Mouse (Mus musculus) liver, postnatal 0 days (tissue): Measurements from ENCODE around the gene Stk39. TPM values are rescaled to one million over a fixed set of nuclear protein-coding genes. Genes with fewer than 3 reads are reported as not detected.
A peak's percentile ranks its signal among the peaks of the same experiment; 100 is the strongest.

ENCODE experiments used
- ATAC-seq: fragments of 200-750 bp; cut with Nextera tagmentation; 2 replicates; pipeline ENCODE4 v1.8.0; 2017; ENCODE audit warnings: mild to moderate bottlenecking, moderate library complexity
- DNase-seq: peaks from one replicate; pipeline ENCODE4 v3.0.0-alpha.2; 2016
- H3K27ac ChIP-seq: fragments of 300-500 bp; sonication (generic); 2 replicates; pipeline ENCODE4 v1.5.1; 2014; ENCODE audit warnings: antibody characterized with exemption, moderate library complexity, mild to moderate bottlenecking, low read depth
- H3K27me3 ChIP-seq: fragments of 300-500 bp; sonication (generic); 2 replicates; pipeline ENCODE4 v1.6.1; 2014; ENCODE audit warnings: low read length, control low read depth, mixed read lengths; ENCODE audit not compliant: insufficient read depth
- H3K36me3 ChIP-seq: fragments of 300-500 bp; sonication (generic); replicated peaks from 2 replicates; pipeline ENCODE4 v1.6.1; 2014; ENCODE audit warnings: mild to moderate bottlenecking, control low read depth, low read length, moderate library complexity, mixed read lengths; ENCODE audit not compliant: insufficient read depth
- H3K4me1 ChIP-seq: fragments of 300-500 bp; sonication (generic); 2 replicates; pipeline ENCODE4 v1.6.1; 2014; ENCODE audit warnings: antibody characterized with exemption, mild to moderate bottlenecking, control low read depth; ENCODE audit not compliant: insufficient read depth
- H3K4me2 ChIP-seq: fragments of 300-500 bp; sonication (generic); 2 replicates; pipeline ENCODE4 v1.6.1; 2014; ENCODE audit warnings: low read depth, mild to moderate bottlenecking, low read length, moderate library complexity, mixed read lengths
- H3K4me3 ChIP-seq: fragments of 300-500 bp; sonication (generic); 2 replicates; pipeline ENCODE4 v1.5.1; 2014; ENCODE audit warnings: low read depth, low read length
- H3K9ac ChIP-seq: fragments of 300-500 bp; sonication (generic); replicated peaks from 2 replicates; pipeline ENCODE4 v1.6.1; 2014; ENCODE audit warnings: mild to moderate bottlenecking, moderate library complexity
- H3K9me3 ChIP-seq: fragments of 300-500 bp; sonication (generic); 2 replicates; pipeline ENCODE4 v1.6.1; 2016; ENCODE audit warnings: mild to moderate bottlenecking, control low read depth, low read length, mixed read lengths
- CTCF ChIP-seq: sonication (generic); IDR thresholded peaks from 2 replicates; pipeline ENCODE4 v1.5.1; 2016; ENCODE audit warnings: antibody characterized with exemption, low read depth
- EP300 ChIP-seq: IDR thresholded peaks from 2 replicates; pipeline ENCODE4 v1.6.1; 2016; ENCODE audit warnings: antibody characterized with exemption, low read depth, mild to moderate bottlenecking
- WGBS: fragments of 180-500 bp; shearing (Covaris S2); extraction: QIAGEN DNeasy Blood & Tissue Kit; methylation state at CpG from one replicate; pipeline ENCODE4 v1.1.7; 2014; ENCODE audit not compliant: insufficient replicate concordance; 5-methylcytosine and 5-hydroxymethylcytosine counted together
- polyA plus RNA-seq: library from polyadenylated mRNA; unstranded; fragments of >200 nt; fragmentation: Nextera tagmentation; extraction: Ambion mirVana; gene quantifications from 2 replicates; pipeline ENCODE4 v1.2.1, GENCODE M21; 2015

The Stk39 gene
- polyA plus RNA-seq, result 1.7 and 2.5 TPM in 2 replicates

DNA sequence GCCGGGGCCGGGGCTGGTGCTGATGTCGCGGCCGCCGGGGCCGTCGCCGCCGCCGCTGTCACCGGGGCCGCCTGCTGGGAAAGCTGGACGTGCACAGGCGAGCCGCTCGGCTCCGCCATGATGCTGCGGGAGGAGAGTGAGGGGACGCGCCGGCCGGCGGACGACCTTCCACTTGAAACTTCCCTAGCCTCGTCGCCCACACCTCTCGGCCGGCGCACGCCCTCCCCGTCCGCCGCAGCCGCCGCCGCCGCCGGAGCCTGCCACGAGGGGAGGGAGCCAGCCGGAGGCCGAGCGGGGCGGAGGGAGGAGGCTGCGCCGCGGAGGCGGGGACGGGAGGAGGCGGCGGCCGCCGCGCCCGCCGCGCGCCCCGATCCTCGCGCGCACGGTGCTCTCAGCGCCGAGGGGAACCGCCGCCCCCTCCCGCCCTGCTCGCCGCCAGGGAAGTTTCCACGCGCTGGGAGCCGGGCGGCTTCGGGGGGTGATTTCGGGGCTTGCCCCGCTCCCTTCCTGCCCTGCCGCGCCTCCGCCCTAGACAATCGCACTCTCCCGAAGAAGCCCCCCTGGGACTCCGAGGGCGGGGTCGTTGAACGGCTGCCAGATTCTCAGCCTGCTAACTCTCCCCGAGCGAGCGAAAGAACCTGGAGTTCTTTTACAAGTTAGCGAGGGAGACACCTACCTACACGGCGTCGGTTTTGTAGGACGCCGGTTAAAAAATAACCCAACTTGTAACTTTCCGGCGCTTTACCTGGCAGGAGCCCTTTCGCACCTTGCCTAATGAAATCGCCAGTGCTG is at the start of gene Stk39:
TSS of gene Stk39 (minus strand) at position 510 of the 792 bp plus-strand sequence.
- TF ChIP-seq EP300, result no peak
- no peak for TF ChIP-seq CTCF
- H3K9ac ChIP-seq, result peak within 1 kb of the TSS; percentile 60
- peak within 1 kb of the TSS; percentile 61 for H3K4me3 ChIP-seq
- no peaks in the 10 kb centered on the region for H3K36me3 ChIP-seq
- 1% methylated on average over 50 of the region's 99 CpGs for whole genome bisulfite sequencing
- H3K9me3 ChIP-seq, result no peaks in the 10 kb centered on the region
- H3K4me2 ChIP-seq, result peak within 1 kb of the TSS; percentile 91
- H3K4me1 ChIP-seq, result peaks cover 7% of the 10 kb centered on the region
- DNase-seq (peak; percentile 70), ATAC-seq (peak; percentile 82)
- H3K27me3 ChIP-seq, result peaks cover 19% of the 10 kb centered on the region
- H3K27ac ChIP-seq, result peak within 1 kb of the TSS; percentile 70

- WGBS, result 52% methylated on average over 2 of the region's 2 CpGs
- Histone ChIP-seq H3K9ac (no peak overlapping the region), H3K4me1 (no peaks in the 10 kb centered on the region), H3K36me3 (no peaks in the 10 kb centered on the region), H3K4me3 (no peak overlapping the region), H3K27ac (no peak overlapping the region), H3K4me2 (no peak overlapping the region), H3K9me3 (no peaks in the 10 kb centered on the region), H3K27me3 (no peaks in the 10 kb centered on the region)
- no peak for TF ChIP-seq EP300
- no peak for TF ChIP-seq CTCF
- DNase-seq (no peak), ATAC-seq (no peak)
Observed at GRCm38 (mm10) chr2:68515409-68515808, 43.3 kb upstream of the Stk39 start.

DNA sequence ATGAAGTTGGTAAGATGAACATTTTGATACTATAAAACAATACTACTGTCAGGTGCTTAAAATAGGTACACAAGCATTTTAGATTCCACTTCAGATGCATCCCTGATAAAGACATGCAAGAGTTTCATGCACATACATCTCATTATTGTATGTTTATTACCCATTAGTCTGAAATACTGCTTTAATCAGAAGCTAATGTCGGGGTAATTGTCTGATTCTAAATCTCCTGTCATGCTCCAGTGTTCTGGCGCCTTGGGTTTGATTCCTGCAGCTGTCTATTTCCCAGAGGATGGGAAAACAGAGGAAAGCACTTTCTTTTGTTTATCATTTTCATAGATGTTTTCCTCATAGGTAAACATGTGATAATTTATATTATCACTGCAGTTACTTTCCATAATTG is 31.1 kb upstream of the Stk39 start:
- H3K36me3 ChIP-seq, result no peaks in the 10 kb centered on the region
- WGBS, result 69% methylated on average over 2 of the region's 2 CpGs
- ATAC-seq, result no peak
- DNase-seq, result no peak
- H3K27me3 ChIP-seq, result no peaks in the 10 kb centered on the region
- no peaks in the 10 kb centered on the region for H3K4me1 ChIP-seq
- H3K9ac ChIP-seq, result no peak overlapping the region
- H3K27ac ChIP-seq, result no peak overlapping the region
- no peak overlapping the region for H3K4me3 ChIP-seq
- TF ChIP-seq EP300, result no peak
- TF ChIP-seq CTCF, result no peak
- H3K9me3 ChIP-seq, result no peaks in the 10 kb centered on the region
- H3K4me2 ChIP-seq, result no peak overlapping the region

DNA sequence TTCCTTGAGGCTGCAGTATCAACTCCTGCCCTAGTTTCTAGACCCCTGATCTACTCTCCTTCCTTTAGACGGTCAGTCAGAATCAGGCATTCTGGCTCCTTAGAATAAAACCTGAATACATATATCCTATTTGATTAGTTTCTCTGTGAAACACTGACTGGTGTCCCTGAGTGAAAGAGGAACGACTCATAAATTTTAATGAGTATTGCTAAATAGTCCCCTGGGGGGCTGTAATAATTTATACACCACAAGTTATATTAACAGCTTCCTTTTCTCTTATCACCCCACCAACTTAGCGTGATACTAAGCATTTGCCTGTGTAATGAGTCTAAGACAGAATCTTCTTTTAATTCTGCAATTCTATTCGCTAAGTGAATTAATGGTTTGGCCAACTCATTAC is 30.7 kb upstream of the Stk39 start:
- H3K36me3 ChIP-seq, result no peaks in the 10 kb centered on the region
- no peaks in the 10 kb centered on the region for H3K27me3 ChIP-seq
- TF ChIP-seq EP300 (no peak), CTCF (no peak)
- no peak overlapping the region for H3K4me3 ChIP-seq
- 69% methylated on average over 4 of the region's 4 CpGs for WGBS
- no peak overlapping the region for H3K4me2 ChIP-seq
- H3K27ac ChIP-seq, result no peak overlapping the region
- H3K9me3 ChIP-seq, result no peaks in the 10 kb centered on the region
- ATAC-seq, result no peak
- no peaks in the 10 kb centered on the region for H3K4me1 ChIP-seq
- H3K9ac ChIP-seq, result no peak overlapping the region
- DNase-seq, result no peak

- no peak overlapping the region for H3K4me2 ChIP-seq
- WGBS, result 68% methylated on average over 2 of the region's 2 CpGs
- H3K9ac ChIP-seq, result no peak overlapping the region
- no peak overlapping the region for H3K27ac ChIP-seq
- H3K27me3 ChIP-seq, result no peaks in the 10 kb centered on the region
- no peaks in the 10 kb centered on the region for H3K4me1 ChIP-seq
- no peak overlapping the region for H3K4me3 ChIP-seq
- no peak for TF ChIP-seq CTCF
- no peak for TF ChIP-seq EP300
- ATAC-seq (no peak), DNase-seq (no peak)
- no peaks in the 10 kb centered on the region for H3K9me3 ChIP-seq
- no peaks in the 10 kb centered on the region for H3K36me3 ChIP-seq
Observed at GRCm38 (mm10) chr2:68502236-68502635, 30.2 kb upstream of the Stk39 start.

GRCm38 (mm10) chr2:68486275-68486674 is 14.2 kb upstream of the Stk39 start:
- no peaks in the 10 kb centered on the region for H3K9me3 ChIP-seq

More at GRCm38 (mm10) chr2:68486275-68486674, 14.2 kb upstream of the Stk39 start:
- ATAC-seq, result no peak
- Histone ChIP-seq H3K36me3 (no peaks in the 10 kb centered on the region), H3K4me1 (no peaks in the 10 kb centered on the region), H3K27me3 (no peaks in the 10 kb centered on the region), H3K9ac (no peak overlapping the region), H3K4me3 (no peak overlapping the region), H3K4me2 (no peak overlapping the region), H3K27ac (no peak overlapping the region)
- no peak for DNase-seq
- WGBS, result 74% methylated on average over 4 of the region's 4 CpGs
- no peak for TF ChIP-seq CTCF
- TF ChIP-seq EP300, result no peak
